Comparison of ENCODE assay signal across 11 mouse cellular contexts in genomic region chr13:95533640-95534039, GRCm38 (mm10). TPM values are rescaled to one million over a fixed set of nuclear protein-coding genes. Genes with fewer than 3 reads are reported as not detected.
DNase-seq lines count a peak whose midpoint lies in the region; ATAC-seq and TF ChIP-seq lines count a peak whose summit lies in the region.
"Had no signal": no experiment of that assay in that cellular context is flagged by ENCODE, and none has a peak within 500 bp of the region (broad histone marks: within the 10 kb centered on the region; RNA-seq: fewer than 3 reads in every experiment).

No protein-coding gene starts in this region.

- peak overlapping the region; percentile 46; the same call in 1 of the 2 replicates for H3K4me2 ChIP-seq in kidney, postnatal 0 days (ENCODE audit: low read length)
- peak overlapping the region; percentile 48; the same call in 1 of the 2 replicates for H3K4me2 ChIP-seq in embryonic facial prominence, embryonic 14.5 days (ENCODE audit: low read depth, low read length)
- H3K4me2 ChIP-seq in hindbrain, postnatal 0 days (ENCODE audit: low read depth, low read length): peak overlapping the region; percentile 45
- 0 out of 2 replicates have a peak overlapping the region, but pooled peaks have one; percentile 26 for H3K4me2 ChIP-seq in stomach, embryonic 14.5 days (replicated peaks; ENCODE audit: low read depth, low read length)

- H3K27ac ChIP-seq in kidney, postnatal 0 days: peak overlapping the region; percentile 78
- H3K27ac ChIP-seq in embryonic facial prominence, embryonic 14.5 days (replicated peaks; ENCODE audit: low read depth, low read length): peak overlapping the region; percentile 72
- peak overlapping the region; percentile 11; the same call in 1 of the 2 replicates for H3K27ac ChIP-seq in hindbrain, postnatal 0 days
- H3K27ac ChIP-seq in stomach, embryonic 14.5 days (ENCODE audit: low read length): peak overlapping the region; percentile 44; the same call in 1 of the 2 replicates
- H3K27ac ChIP-seq: liver, embryonic 12.5 days had no signal

- H3K9me3 ChIP-seq in kidney, postnatal 0 days (replicated peaks; ENCODE audit: low read length): no peaks in the 10 kb centered on the region
- H3K9me3 ChIP-seq in embryonic facial prominence, embryonic 14.5 days (ENCODE audit: control insufficient read depth, low read length): no peaks in the 10 kb centered on the region
- no peaks in the 10 kb centered on the region for H3K9me3 ChIP-seq in hindbrain, postnatal 0 days (ENCODE audit: low read length)
- H3K9me3 ChIP-seq in stomach, embryonic 14.5 days (ENCODE audit: control insufficient read depth, low read depth, low read length): no peaks in the 10 kb centered on the region
- H3K9me3 ChIP-seq: liver, embryonic 12.5 days had no signal

- no peak for DNase-seq in kidney, postnatal 0 days (ENCODE audit: low spot score)
- DNase-seq in kidney, adult 11 months: no peak
- DNase-seq in embryonic facial prominence, embryonic 14.5 days (ENCODE audit: low spot score): no peak
- no peak for DNase-seq in hindbrain, postnatal 0 days (ENCODE audit: low spot score)
- DNase-seq in adipocyte (ENCODE audit: low spot score): no peak
- DNase-seq in adrenal gland, adult 18-20 months (ENCODE audit: low spot score in 2 of 2): no peak
- DNase-seq: gastrocnemius, postnatal 36 days; thymus, postnatal 36 days had no signal

- peak; percentile 3; the same call in 1 of the 2 replicates for ATAC-seq in kidney, postnatal 0 days (replicated peaks; ENCODE audit: low FRiP score, low read depth)
- ATAC-seq in embryonic facial prominence, embryonic 14.5 days (ENCODE audit: low read depth): peak; percentile 13; the same call in 1 of the 2 replicates
- ATAC-seq in hindbrain, postnatal 0 days: 0 out of 2 replicates have a peak, but pooled peaks have one; percentile 16
- no peak for ATAC-seq in stomach, embryonic 14.5 days (ENCODE audit: insufficient number of reproducible peaks, insufficient read depth, low FRiP score, low read depth)
- ATAC-seq: liver, embryonic 12.5 days had no signal

- peaks cover 14% of the 10 kb centered on the region for H3K4me1 ChIP-seq in kidney, postnatal 0 days (replicated peaks; ENCODE audit: insufficient read depth, low read length)
- H3K4me1 ChIP-seq in embryonic facial prominence, embryonic 14.5 days (ENCODE audit: control insufficient read depth, insufficient read depth, low read length): peaks cover 22% of the 10 kb centered on the region
- H3K4me1 ChIP-seq in hindbrain, postnatal 0 days (ENCODE audit: insufficient read depth, low read length): peaks cover 5% of the 10 kb centered on the region; the same call in 1 of the 2 replicates
- peaks cover 27% of the 10 kb centered on the region for H3K4me1 ChIP-seq in stomach, embryonic 14.5 days (ENCODE audit: control insufficient read depth, insufficient read depth, low read length)

- H3K9ac ChIP-seq in kidney, postnatal 0 days (ENCODE audit: low read depth, low read length): no peak overlapping the region
- 0 out of 2 replicates have a peak overlapping the region, but pooled peaks have one; percentile 43 for H3K9ac ChIP-seq in embryonic facial prominence, embryonic 14.5 days (ENCODE audit: low read depth, low read length)
- no peak overlapping the region for H3K9ac ChIP-seq in hindbrain, postnatal 0 days (replicated peaks; ENCODE audit: low read length)
- H3K9ac ChIP-seq in stomach, embryonic 14.5 days (replicated peaks; ENCODE audit: low read depth, low read length): no peak overlapping the region
- H3K9ac ChIP-seq: liver, embryonic 12.5 days had no signal

- H3K36me3 ChIP-seq in kidney, postnatal 0 days (ENCODE audit: insufficient read depth, low read length): no peaks in the 10 kb centered on the region
- no peaks in the 10 kb centered on the region for H3K36me3 ChIP-seq in embryonic facial prominence, embryonic 14.5 days (ENCODE audit: control insufficient read depth, insufficient read depth, low read length)
- no peaks in the 10 kb centered on the region for H3K36me3 ChIP-seq in hindbrain, postnatal 0 days (ENCODE audit: insufficient read depth, low read length)
- H3K36me3 ChIP-seq in stomach, embryonic 14.5 days (ENCODE audit: control insufficient read depth, insufficient read depth, low read length): no peaks in the 10 kb centered on the region
- H3K36me3 ChIP-seq: liver, embryonic 12.5 days had no signal

- no peak for TF ChIP-seq CTCF in kidney, postnatal 0 days (IDR thresholded peaks at IDR 0.05; ENCODE audit: low read depth)
- no peak for TF ChIP-seq CTCF in hindbrain, postnatal 0 days (IDR thresholded peaks at IDR 0.05; ENCODE audit: low read depth)

- H3K27me3 ChIP-seq in kidney, postnatal 0 days (ENCODE audit: insufficient read depth, low read length): no peaks in the 10 kb centered on the region
- H3K27me3 ChIP-seq in embryonic facial prominence, embryonic 14.5 days (replicated peaks; ENCODE audit: control insufficient read depth, insufficient read depth, low read length): no peaks in the 10 kb centered on the region
- H3K27me3 ChIP-seq in hindbrain, postnatal 0 days (ENCODE audit: insufficient read depth, low read length): no peaks in the 10 kb centered on the region
- no peaks in the 10 kb centered on the region for H3K27me3 ChIP-seq in stomach, embryonic 14.5 days (ENCODE audit: control insufficient read depth, insufficient read depth, low read length)

- 23% methylated on average over 8 of the region's 8 CpGs for WGBS in kidney, postnatal 0 days
- WGBS in embryonic facial prominence, embryonic 14.5 days: 15% methylated on average over 5 of the region's 8 CpGs
- 33% methylated on average over 8 of the region's 8 CpGs for WGBS in hindbrain, postnatal 0 days
- 32% methylated on average over 8 of the region's 8 CpGs for WGBS in stomach, embryonic 14.5 days

- H3K4me3 ChIP-seq in kidney, postnatal 0 days (replicated peaks; ENCODE audit: low read depth, low read length): no peak overlapping the region
- no peak overlapping the region for H3K4me3 ChIP-seq in embryonic facial prominence, embryonic 14.5 days (ENCODE audit: low read depth, low read length)
- no peak overlapping the region for H3K4me3 ChIP-seq in hindbrain, postnatal 0 days (ENCODE audit: low read length)
- H3K4me3 ChIP-seq in stomach, embryonic 14.5 days (ENCODE audit: low read depth, low read length): no peak overlapping the region
- H3K4me3 ChIP-seq: liver, embryonic 12.5 days had no signal

RNA-seq across cellular contexts. Expression of gene F2rl1, which starts 8.6 kb away (rescaled TPM):
- polyA plus RNA-seq in kidney, postnatal 0 days (2015; fragmentation: Nextera tagmentation; extraction: Ambion mirVana): 10.4 and 10.7 TPM in 2 replicates
- 4.4 and 5.5 TPM in 2 replicates for polyA plus RNA-seq in embryonic facial prominence, embryonic 14.5 days (2014; fragmentation: Nextera tagmentation; extraction: Ambion mirVana)
- 0.37 TPM in 1 of 2 replicates, not detected in the other for total RNA-seq in hindbrain, postnatal 0 days (2014; rRNA removed)
- polyA plus RNA-seq in hindbrain, postnatal 0 days (2015; fragmentation: Nextera tagmentation; extraction: Ambion mirVana): 0.10 TPM in 1 of 2 replicates, not detected in the other
- 11.4 and 13.8 TPM in 2 replicates for polyA plus RNA-seq in stomach, embryonic 14.5 days (2014; fragmentation: Nextera tagmentation; extraction: Ambion mirVana)
- total RNA-seq in adrenal gland, adult 18-20 months (2021): under 1 TPM; 0.10 to 0.45 TPM
- total RNA-seq: MEL had no signal

RNA-seq across cellular contexts. Expression of gene S100z, which starts 55.1 kb away (rescaled TPM):
- polyA plus RNA-seq in kidney, postnatal 0 days (2015; fragmentation: Nextera tagmentation; extraction: Ambion mirVana): not detected in 2 replicates
- 1.5 and 2.9 TPM in 2 replicates for polyA plus RNA-seq in embryonic facial prominence, embryonic 14.5 days (2014; fragmentation: Nextera tagmentation; extraction: Ambion mirVana)
- total RNA-seq in hindbrain, postnatal 0 days (2014; rRNA removed): not detected in 2 replicates
- not detected in 2 replicates for polyA plus RNA-seq in hindbrain, postnatal 0 days (2015; fragmentation: Nextera tagmentation; extraction: Ambion mirVana)
- polyA plus RNA-seq in stomach, embryonic 14.5 days (2014; fragmentation: Nextera tagmentation; extraction: Ambion mirVana): 0.78 TPM in 1 of 2 replicates, not detected in the other
- not detected for total RNA-seq in adrenal gland, adult 18-20 months (2021)
- total RNA-seq: MEL had no signal
- polyA plus RNA-seq: liver, embryonic 12.5 days had no signal

Comparison
In these comparisons a context has a peak if more than half of its experiments do, and no peak if none do; other contexts are left out.
1. H3K27ac ChIP-seq: peak in every context shown above with its lines; median percentile 78 in kidney, postnatal 0 days; 72 in embryonic facial prominence, embryonic 14.5 days; 44 in stomach, embryonic 14.5 days; 11 in hindbrain, postnatal 0 days.